Mouse (Mus musculus): ENCODE data around the gene Grik4. TPM values are rescaled to one million over a fixed set of nuclear protein-coding genes. Genes with fewer than 3 reads are reported as not detected.

Grik4 gene
- total and polyA plus RNA-seq, 2 experiments from 2014 or later: 9.5 to 17.2 TPM

- H3K27ac ChIP-seq (ENCODE audit: low read depth, low read length): no peak overlapping the region
- H3K4me2 ChIP-seq (ENCODE audit: low read depth, low read length, poor library complexity, severe bottlenecking): no peak overlapping the region
- H3K9ac ChIP-seq (replicated peaks; ENCODE audit: low read length, poor library complexity, severe bottlenecking): no peak overlapping the region
- no peak overlapping the region for H3K4me3 ChIP-seq (ENCODE audit: low read depth, low read length)
- 77% methylated on average over 6 of the region's 6 CpGs for WGBS
- no peaks in the 10 kb centered on the region; the same call in 1 of the 2 replicates for H3K4me1 ChIP-seq (ENCODE audit: insufficient read depth, low read length)
- DNase-seq (ENCODE audit: low spot score) (no peak), ATAC-seq (ENCODE audit: low FRiP score) (no peak)
- no peaks in the 10 kb centered on the region for H3K36me3 ChIP-seq (ENCODE audit: insufficient read depth, low read length)
- H3K27me3 ChIP-seq (ENCODE audit: insufficient read depth, low read length): no peaks in the 10 kb centered on the region
- H3K9me3 ChIP-seq (ENCODE audit: low read length): no peaks in the 10 kb centered on the region
- TF ChIP-seq CTCF (IDR thresholded peaks at IDR 0.05): no peak
Measured at GRCm38 (mm10) chr9:42872885-42873284, 71.4 kb downstream of the Grik4 start.

GRCm38 (mm10) chr9:42871681-42872080, 72.6 kb downstream of the Grik4 start:
- Histone ChIP-seq H3K36me3 (ENCODE audit: insufficient read depth, low read length) (no peaks in the 10 kb centered on the region), H3K4me2 (ENCODE audit: low read depth, low read length, poor library complexity, severe bottlenecking) (no peak overlapping the region), H3K27ac (ENCODE audit: low read depth, low read length) (no peak overlapping the region), H3K9me3 (ENCODE audit: low read length) (no peaks in the 10 kb centered on the region), H3K9ac (replicated peaks; ENCODE audit: low read length, poor library complexity, severe bottlenecking) (no peak overlapping the region), H3K4me3 (ENCODE audit: low read depth, low read length) (no peak overlapping the region), H3K27me3 (ENCODE audit: insufficient read depth, low read length) (no peaks in the 10 kb centered on the region), H3K4me1 (ENCODE audit: insufficient read depth, low read length) (no peaks in the 10 kb centered on the region; the same call in 1 of the 2 replicates)
- 88% methylated on average over 4 of the region's 4 CpGs for WGBS
- DNase-seq (ENCODE audit: low spot score): no peak
- ATAC-seq (ENCODE audit: low FRiP score): no peak
- TF ChIP-seq CTCF (IDR thresholded peaks at IDR 0.05): peak; percentile 31

GRCm38 (mm10) chr9:42870257-42870656, 74.0 kb downstream of the Grik4 start:
- H3K4me3 ChIP-seq (ENCODE audit: low read depth, low read length): no peak overlapping the region
- no peak overlapping the region for H3K4me2 ChIP-seq (ENCODE audit: low read depth, low read length, poor library complexity, severe bottlenecking)
- no peaks in the 10 kb centered on the region; the same call in 1 of the 2 replicates for H3K4me1 ChIP-seq (ENCODE audit: insufficient read depth, low read length)
- DNase-seq (ENCODE audit: low spot score): no peak
- no peaks in the 10 kb centered on the region for H3K27me3 ChIP-seq (ENCODE audit: insufficient read depth, low read length)
- 58% methylated on average over 9 of the region's 9 CpGs for WGBS
- no peak overlapping the region for H3K9ac ChIP-seq (replicated peaks; ENCODE audit: low read length, poor library complexity, severe bottlenecking)
- no peak for TF ChIP-seq CTCF (IDR thresholded peaks at IDR 0.05)
- no peaks in the 10 kb centered on the region for H3K36me3 ChIP-seq (ENCODE audit: insufficient read depth, low read length)
- no peak for ATAC-seq (ENCODE audit: low FRiP score)
- H3K27ac ChIP-seq (ENCODE audit: low read depth, low read length): no peak overlapping the region
- H3K9me3 ChIP-seq (ENCODE audit: low read length): no peaks in the 10 kb centered on the region

- Histone ChIP-seq H3K4me3 (ENCODE audit: low read depth, low read length) (no peak overlapping the region), H3K9me3 (ENCODE audit: low read length) (no peaks in the 10 kb centered on the region), H3K27ac (ENCODE audit: low read depth, low read length) (no peak overlapping the region), H3K36me3 (ENCODE audit: insufficient read depth, low read length) (no peaks in the 10 kb centered on the region), H3K9ac (replicated peaks; ENCODE audit: low read length, poor library complexity, severe bottlenecking) (no peak overlapping the region), H3K4me1 (ENCODE audit: insufficient read depth, low read length) (peaks cover 8% of the 10 kb centered on the region), H3K27me3 (ENCODE audit: insufficient read depth, low read length) (no peaks in the 10 kb centered on the region), H3K4me2 (ENCODE audit: low read depth, low read length, poor library complexity, severe bottlenecking) (no peak overlapping the region)
- DNase-seq (ENCODE audit: low spot score): peak; percentile 41
- TF ChIP-seq CTCF (IDR thresholded peaks at IDR 0.05): no peak
- 38% methylated on average over 10 of the region's 10 CpGs for WGBS
- ATAC-seq (ENCODE audit: low FRiP score): no peak
Measured at GRCm38 (mm10) chr9:42868508-42868907, 75.8 kb downstream of the Grik4 start.

GRCm38 (mm10) chr9:42866650-42867049, 77.6 kb downstream of the Grik4 start:
- no peaks in the 10 kb centered on the region for H3K9me3 ChIP-seq (ENCODE audit: low read length)
- TF ChIP-seq CTCF (IDR thresholded peaks at IDR 0.05): no peak
- no peaks in the 10 kb centered on the region for H3K27me3 ChIP-seq (ENCODE audit: insufficient read depth, low read length)
- WGBS: 86% methylated on average over 4 of the region's 4 CpGs
- H3K4me2 ChIP-seq (ENCODE audit: low read depth, low read length, poor library complexity, severe bottlenecking): no peak overlapping the region
- H3K4me1 ChIP-seq (ENCODE audit: insufficient read depth, low read length): peaks cover 11% of the 10 kb centered on the region
- H3K27ac ChIP-seq (ENCODE audit: low read depth, low read length): no peak overlapping the region
- DNase-seq (ENCODE audit: low spot score) (no peak), ATAC-seq (ENCODE audit: low FRiP score) (no peak)
- H3K9ac ChIP-seq (replicated peaks; ENCODE audit: low read length, poor library complexity, severe bottlenecking): no peak overlapping the region
- no peak overlapping the region for H3K4me3 ChIP-seq (ENCODE audit: low read depth, low read length)
- no peaks in the 10 kb centered on the region for H3K36me3 ChIP-seq (ENCODE audit: insufficient read depth, low read length)

- peaks cover 11% of the 10 kb centered on the region for H3K4me1 ChIP-seq (ENCODE audit: insufficient read depth, low read length)
- H3K4me3 ChIP-seq (ENCODE audit: low read depth, low read length): no peak overlapping the region
- no peak for ATAC-seq (ENCODE audit: low FRiP score)
- no peak overlapping the region for H3K9ac ChIP-seq (replicated peaks; ENCODE audit: low read length, poor library complexity, severe bottlenecking)
- no peak for DNase-seq (ENCODE audit: low spot score)
- H3K4me2 ChIP-seq (ENCODE audit: low read depth, low read length, poor library complexity, severe bottlenecking): no peak overlapping the region
- 46% methylated on average over 11 of the region's 11 CpGs for WGBS
- H3K27me3 ChIP-seq (ENCODE audit: insufficient read depth, low read length): no peaks in the 10 kb centered on the region
- H3K36me3 ChIP-seq (ENCODE audit: insufficient read depth, low read length): no peaks in the 10 kb centered on the region
- H3K27ac ChIP-seq (ENCODE audit: low read depth, low read length): no peak overlapping the region
- TF ChIP-seq CTCF (IDR thresholded peaks at IDR 0.05): no peak
- H3K9me3 ChIP-seq (ENCODE audit: low read length): no peaks in the 10 kb centered on the region
Measured at GRCm38 (mm10) chr9:42865036-42865829, 79.1 kb downstream of the Grik4 start.
